Mouse (Mus musculus) heart, adult 11 months (tissue): ENCODE results near the gene Pip5k1b.
"Not testable (repeated sequence)": the region's sequence is repeated elsewhere in the genome, so short reads cannot be mapped to it uniquely, and the experiment has no call there.

Source experiments
- DNase-seq: peaks from one replicate; pipeline ENCODE4 v3.0.0; 2022

Gene Pip5k1b

DNA sequence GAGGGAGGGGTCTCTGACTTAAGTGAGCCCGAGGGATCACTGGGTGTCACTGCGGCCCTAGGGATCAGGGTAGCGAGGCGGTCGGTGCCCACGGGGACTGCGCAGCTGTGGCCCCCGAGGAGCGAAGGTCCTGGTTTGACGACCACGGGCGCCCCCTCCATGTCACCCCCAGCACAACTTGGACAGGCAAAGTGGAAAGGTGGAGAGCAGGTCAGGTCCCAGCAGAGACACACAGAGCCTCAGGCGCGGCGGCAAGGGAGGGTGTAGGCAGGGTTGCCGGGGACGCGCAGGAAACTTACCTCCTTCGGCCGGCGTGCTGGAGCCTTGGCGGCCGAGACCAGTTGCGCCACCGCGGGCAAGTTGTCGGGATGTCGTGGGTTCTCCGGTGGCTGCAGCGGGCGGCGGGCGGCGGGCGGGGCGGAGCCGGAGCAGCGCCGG lies at the start of gene Pip5k1b:
Gene Pip5k1b (minus strand): TSS at position 407 of the 438 bp plus-strand sequence.
- peak; percentile 96 for DNase-seq

- peak; percentile 90 for DNase-seq
Measured at GRCm38 (mm10) chr19:24604105-24604504, 48.4 kb upstream of the Pip5k1b start.

GRCm38 (mm10) chr19:24603431-24603830 lies 47.8 kb upstream of the Pip5k1b start:
- no peak for DNase-seq

DNA sequence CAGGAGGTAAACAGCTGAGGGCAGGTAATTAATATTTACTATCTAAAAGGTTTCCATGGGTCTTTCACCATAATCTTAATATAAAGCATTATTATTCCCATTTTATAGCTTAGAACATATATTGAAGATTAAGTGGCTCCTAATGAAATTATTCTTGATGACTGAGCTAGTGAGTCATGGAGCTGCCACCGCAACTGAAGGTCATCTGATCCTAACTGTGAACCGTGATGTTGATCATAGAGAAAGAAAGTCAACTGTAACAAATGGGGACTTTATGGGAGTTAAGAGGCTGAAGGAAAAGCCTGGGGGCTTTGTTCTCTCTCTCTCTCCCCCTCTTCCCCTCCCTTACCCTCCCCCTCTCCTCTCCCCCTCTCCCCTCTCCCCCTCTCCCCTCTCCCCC lies 31.1 kb upstream of the Pip5k1b start:
- peak; percentile 15 for DNase-seq

GRCm38 (mm10) chr19:24585171-24585570 lies 29.5 kb upstream of the Pip5k1b start:
- DNase-seq: peak; percentile 76

- peak; percentile 53 for DNase-seq
Measured at GRCm38 (mm10) chr19:24583956-24584355, 28.3 kb upstream of the Pip5k1b start.

- peak; percentile 74 for DNase-seq
Measured at GRCm38 (mm10) chr19:24576125-24576524, 20.5 kb upstream of the Pip5k1b start.

GRCm38 (mm10) chr19:24571756-24572181 lies 16.1 kb upstream of the Pip5k1b start:
- peak; percentile 97 for DNase-seq

GRCm38 (mm10) chr19:24570969-24571368 lies 15.3 kb upstream of the Pip5k1b start:
- no peak for DNase-seq

GRCm38 (mm10) chr19:24557456-24557855 lies 1.8 kb upstream of the Pip5k1b start:
- no peak for DNase-seq

GRCm38 (mm10) chr19:24556585-24556966 lies 904 bp upstream of the Pip5k1b start:
- DNase-seq: peak; percentile 89

GRCm38 (mm10) chr19:24555904-24556584 lies 372 bp upstream of the Pip5k1b start:
- DNase-seq: peak; percentile 97

DNA sequence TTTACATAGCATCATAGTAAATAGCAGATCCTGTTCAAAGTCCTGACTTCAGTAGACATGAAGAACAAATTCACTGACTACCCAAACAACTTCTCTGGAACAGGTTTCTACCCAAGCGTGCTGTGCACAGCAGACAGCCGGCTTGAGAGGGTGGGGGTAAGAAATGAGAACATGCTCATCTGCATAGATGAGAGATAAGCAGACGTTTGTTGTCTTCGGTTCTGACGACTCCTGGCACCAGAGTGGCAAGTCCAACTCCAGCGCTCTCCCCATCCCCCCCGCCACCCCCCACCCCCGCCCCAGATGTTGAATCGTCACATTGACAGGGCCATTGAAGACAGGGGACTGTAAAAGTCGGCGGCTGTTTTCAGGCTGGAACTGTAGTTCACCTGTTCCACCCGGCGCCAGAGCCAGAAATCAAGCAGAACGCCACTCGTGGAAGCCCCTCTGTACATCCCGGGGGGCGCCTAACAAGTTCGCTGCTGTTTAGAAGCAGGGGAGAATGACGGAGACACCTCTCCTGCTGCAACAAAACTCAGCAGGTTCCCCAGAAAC lies 684 bp downstream of the Pip5k1b start:
- no peak for DNase-seq

- DNase-seq: no peak
Measured at GRCm38 (mm10) chr19:24554425-24554824, 1.2 kb downstream of the Pip5k1b start.

- DNase-seq: no peak
Measured at GRCm38 (mm10) chr19:24553291-24554075, 2.2 kb downstream of the Pip5k1b start.

- DNase-seq: not testable (repeated sequence)
Measured at GRCm38 (mm10) chr19:24552641-24553040, 3.0 kb downstream of the Pip5k1b start.

DNA sequence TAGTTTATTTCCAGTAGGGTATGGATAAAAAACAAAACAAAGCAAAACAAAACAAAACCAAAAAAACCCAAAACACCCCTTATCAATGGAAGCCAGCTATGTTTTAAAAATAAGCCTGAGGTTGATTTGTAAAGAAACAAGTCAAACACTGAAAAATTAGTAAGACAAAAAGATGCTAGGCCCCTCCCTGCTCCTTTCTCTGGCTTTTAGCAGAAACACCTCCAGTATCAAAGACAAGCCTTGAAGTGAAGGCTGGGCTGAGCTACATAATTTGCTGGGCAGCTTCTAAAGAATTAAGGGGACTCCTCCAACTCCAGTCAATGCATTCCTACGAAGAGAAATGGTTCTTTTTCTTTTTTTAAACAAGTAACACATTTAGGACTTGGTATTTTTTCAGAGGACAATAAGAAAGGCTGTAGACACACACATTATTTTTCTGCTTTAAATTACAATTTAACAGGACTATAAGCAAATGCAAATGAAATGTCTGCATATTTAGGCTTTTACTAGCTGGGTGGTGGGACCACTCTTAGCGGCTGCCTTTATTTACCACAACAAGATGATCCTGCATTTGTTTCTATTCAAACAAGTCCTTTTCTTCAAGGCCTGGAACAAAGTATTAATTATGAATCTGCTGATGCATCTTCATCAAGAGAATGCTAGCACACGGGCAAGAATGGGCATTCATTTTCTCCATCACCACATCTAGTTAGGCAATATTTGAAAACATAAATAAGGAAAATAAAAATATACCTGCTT lies 4.3 kb downstream of the Pip5k1b start:
- peak; percentile 55 for DNase-seq

GRCm38 (mm10) chr19:24550778-24551177 lies 4.9 kb downstream of the Pip5k1b start:
- peak; percentile 58 for DNase-seq

DNA sequence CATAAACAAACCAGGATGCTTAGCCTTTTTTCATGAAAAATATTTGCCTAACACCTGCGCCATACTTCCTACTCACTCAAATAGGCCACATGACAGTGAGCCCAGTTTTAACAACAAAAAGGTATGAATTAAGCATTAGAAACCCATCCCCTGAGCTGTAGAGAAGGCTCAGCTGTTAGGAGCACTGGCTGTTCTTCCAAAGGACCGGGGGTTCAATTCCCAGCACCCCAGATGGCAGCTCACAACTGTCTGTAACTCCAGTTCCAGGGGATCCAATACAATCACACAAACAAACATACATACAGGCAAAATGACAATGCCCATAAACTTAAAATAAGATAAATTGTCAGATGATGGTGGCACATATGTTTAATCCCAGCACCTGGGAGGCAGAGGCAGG lies 5.7 kb downstream of the Pip5k1b start:
- DNase-seq: peak; percentile 60

DNA sequence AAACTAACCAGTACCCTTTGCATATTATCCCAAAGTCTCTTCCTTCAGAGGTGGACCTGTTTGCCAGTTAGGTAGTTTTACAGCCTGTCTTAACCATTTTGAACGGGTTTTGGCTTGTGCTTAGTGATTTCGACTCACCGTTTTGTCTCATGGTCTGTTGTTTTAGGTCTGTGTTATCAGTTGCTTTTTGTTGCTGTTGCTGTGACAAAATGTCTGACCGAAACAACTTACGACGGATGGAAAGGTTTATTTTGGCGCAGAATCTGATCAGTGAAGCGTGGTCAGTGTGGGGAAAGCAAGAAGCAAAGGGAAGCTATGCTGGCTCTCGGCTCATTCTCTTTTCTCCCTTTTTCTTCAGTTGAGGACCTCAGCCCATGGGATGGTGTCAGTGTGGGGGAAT lies 7.3 kb downstream of the Pip5k1b start:
- peak; percentile 73 for DNase-seq

GRCm38 (mm10) chr19:24546153-24546552 lies 9.5 kb downstream of the Pip5k1b start:
- no peak for DNase-seq

- DNase-seq: peak; percentile 87
Measured at GRCm38 (mm10) chr19:24543386-24544350, 12.0 kb downstream of the Pip5k1b start.
